Mouse (Mus musculus) embryonic fibroblast, embryonic 13.5 days (primary cell): ENCODE results near the gene Cyp2j9. TPM values are rescaled to one million over a fixed set of nuclear protein-coding genes. Genes with fewer than 3 reads are reported as not detected.

Experiments used
- H3K27ac ChIP-seq: 2 replicates; pipeline ENCODE4 v1.5.1; 2012; ENCODE audit warnings: low read length, control low read depth, inconsistent platforms; ENCODE audit not compliant: insufficient read depth
- H3K4me1 ChIP-seq: 2 replicates; pipeline ENCODE4 v1.6.1; 2011; ENCODE audit warnings: low read length; ENCODE audit not compliant: control insufficient read depth, insufficient read depth
- H3K4me3 ChIP-seq: 2 replicates; pipeline ENCODE4 v1.5.1; 2011; ENCODE audit warnings: mild to moderate bottlenecking, control low read depth, low read length; ENCODE audit not compliant: insufficient read depth
- CTCF ChIP-seq: IDR thresholded peaks from 2 replicates; pipeline ENCODE4 v1.5.1; 2011; ENCODE audit warnings: mild to moderate bottlenecking, control low read depth, low read length, moderate library complexity, borderline replicate concordance; ENCODE audit not compliant: insufficient read depth
- POLR2A ChIP-seq: IDR thresholded peaks from 2 replicates; pipeline ENCODE4 v1.6.1; 2011; ENCODE audit warnings: low read depth, mild to moderate bottlenecking, control low read depth, low read length, moderate library complexity
- polyA plus RNA-seq: library from polyadenylated mRNA; stranded (reverse); fragments of >200 nt; gene quantifications from 2 replicates; pipeline ENCODE4 v1.2.4, GENCODE M21; 2011; ENCODE audit warnings: low read depth; ENCODE audit not compliant: missing spikeins, insufficient read length

Gene Cyp2j9
- polyA plus RNA-seq, 1 experiment = 1.4 TPM

- H3K4me3 ChIP-seq = no peak overlapping the region
- TF ChIP-seq POLR2A = no peak
- TF ChIP-seq CTCF = no peak
- no peaks in the 10 kb centered on the region for H3K4me1 ChIP-seq
- no peak overlapping the region for H3K27ac ChIP-seq
Observed at GRCm38 (mm10) chr4:96559781-96560180, 31.6 kb downstream of the Cyp2j9 start.

DNA sequence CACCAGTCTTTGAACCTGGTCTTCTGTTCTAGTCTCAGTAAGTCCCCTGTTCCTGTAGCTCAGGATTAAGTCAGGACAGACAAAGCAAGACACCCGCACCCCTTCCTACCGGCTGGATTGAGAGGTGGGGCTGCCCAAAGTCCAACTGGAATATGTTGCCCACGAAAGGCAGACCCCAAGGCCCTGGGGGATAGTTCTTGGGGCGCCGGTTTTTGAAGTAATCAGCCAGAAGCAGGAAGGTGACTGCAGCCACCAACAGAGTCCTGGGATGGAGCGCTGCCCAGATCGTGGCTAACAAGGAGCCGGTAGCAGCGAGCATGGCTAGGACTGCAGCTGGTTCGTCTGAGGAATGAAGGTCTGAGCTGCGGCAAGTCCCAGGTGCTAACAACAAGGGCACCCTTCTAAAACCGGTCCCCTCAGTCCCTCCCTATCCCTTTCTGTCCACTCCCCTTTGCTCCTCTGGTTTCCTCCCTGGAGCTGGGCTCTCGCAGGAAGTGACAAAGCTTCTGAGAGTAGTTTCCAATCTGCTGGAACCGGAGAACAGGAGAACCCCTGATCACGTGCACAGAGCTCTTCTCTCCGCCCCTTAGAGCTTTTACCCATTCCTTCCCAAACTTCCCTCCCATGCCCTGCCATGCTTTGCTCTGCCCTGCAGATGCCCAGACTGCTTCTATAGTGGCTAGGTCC lies 38.1 kb downstream of the Cyp2j9 start, which contains the start of gene Cyp2j6:
Cyp2j6 (minus strand) TSS at position 529 of the 687 bp plus-strand sequence.
- no peak for TF ChIP-seq CTCF
- peak; percentile 84 for TF ChIP-seq POLR2A
- no peak within 1 kb of the TSS for H3K27ac ChIP-seq
- H3K4me3 ChIP-seq = peak within 1 kb of the TSS; percentile 68
- H3K4me1 ChIP-seq = peaks cover 2% of the 10 kb centered on the region

DNA sequence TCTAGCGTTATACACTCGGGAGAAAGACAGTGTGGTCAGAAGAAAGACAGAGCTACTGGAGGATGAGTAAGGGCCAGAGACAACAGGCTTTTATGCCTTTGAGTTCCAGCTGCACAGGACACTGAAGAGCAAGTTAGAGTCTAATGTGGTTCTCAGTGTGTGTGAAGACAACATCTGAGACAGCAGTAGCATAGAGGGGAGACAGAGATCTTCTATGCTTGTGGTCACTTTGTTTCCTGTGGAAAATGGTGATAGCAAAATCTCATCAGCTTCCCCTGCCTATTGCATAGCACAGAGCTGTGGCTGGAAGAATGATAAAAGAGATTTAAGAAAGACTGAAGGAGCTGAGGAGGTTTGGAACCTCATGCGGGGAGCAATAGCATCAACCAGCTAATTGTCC lies 39.8 kb downstream of the Cyp2j9 start:
- Histone ChIP-seq H3K27ac (no peak overlapping the region), H3K4me1 (peaks cover 2% of the 10 kb centered on the region), H3K4me3 (no peak overlapping the region)
- no peak for TF ChIP-seq CTCF
- TF ChIP-seq POLR2A = no peak

DNA sequence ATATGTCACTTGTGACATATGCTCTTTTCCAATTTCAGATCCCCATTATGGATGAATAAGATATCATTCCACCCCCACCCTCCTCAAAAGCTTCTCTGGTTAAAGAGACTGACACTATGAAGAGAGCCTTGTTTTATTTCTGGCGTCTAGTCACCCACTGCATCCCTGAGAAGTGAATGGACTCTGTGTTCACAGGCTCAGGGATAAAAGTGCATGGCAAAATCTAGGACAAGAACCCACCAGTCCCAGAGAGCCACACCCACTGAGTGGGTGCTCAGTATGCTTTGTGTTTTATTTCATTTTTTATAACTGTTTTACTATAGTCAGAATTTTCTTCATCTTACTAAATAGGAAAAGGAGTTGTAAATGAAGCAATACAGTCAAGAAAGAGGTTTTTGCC lies 45.4 kb downstream of the Cyp2j9 start:
- TF ChIP-seq CTCF = no peak
- H3K4me3 ChIP-seq = no peak overlapping the region
- H3K27ac ChIP-seq = no peak overlapping the region
- H3K4me1 ChIP-seq = no peaks in the 10 kb centered on the region

GRCm38 (mm10) chr4:96525772-96526171 lies 65.6 kb downstream of the Cyp2j9 start:
- Histone ChIP-seq H3K4me1 (no peaks in the 10 kb centered on the region), H3K27ac (no peak overlapping the region), H3K4me3 (no peak overlapping the region)
- TF ChIP-seq POLR2A = no peak
- TF ChIP-seq CTCF = no peak

GRCm38 (mm10) chr4:96522256-96522655 lies 69.1 kb downstream of the Cyp2j9 start:
- no peak for TF ChIP-seq CTCF
- no peak for TF ChIP-seq POLR2A
- Histone ChIP-seq H3K4me3 (no peak overlapping the region), H3K27ac (no peak overlapping the region), H3K4me1 (no peaks in the 10 kb centered on the region)

Other genes starting within 250 kb of the Cyp2j9 start
- not detected in 2 replicates for gene Cyp2j11, start 242.9 kb downstream of the Cyp2j9 start, polyA plus RNA-seq
- not detected in 2 replicates for gene Cyp2j8, start 84.2 kb downstream of the Cyp2j9 start, polyA plus RNA-seq
- gene Cyp2j6, start 37.9 kb downstream of the Cyp2j9 start, polyA plus RNA-seq = 12.3 and 13.2 TPM in 2 replicates
- gene Cyp2j5, start 72.6 kb upstream of the Cyp2j9 start, polyA plus RNA-seq = not detected in 2 replicates
- not detected in 2 replicates for gene Gm12695, start 193.6 kb upstream of the Cyp2j9 start, polyA plus RNA-seq